Mouse (Mus musculus): ENCODE data around the gene Prl7b1. TPM values are rescaled to one million over a fixed set of nuclear protein-coding genes. Genes with fewer than 3 reads are reported as not detected.

The Prl7b1 gene
- total RNA-seq (2023), result not detected

GRCm38 (mm10) chr13:27610482-27610881 is at the start of gene Prl7b1:
TSS of gene Prl7b1 (minus strand) at chr13:27610582.

GRCm38 (mm10) chr13:27642393-27642792 is 32.0 kb upstream of the Prl7b1 start, which contains the start of gene Prl7a1:
TSS of gene Prl7a1 (minus strand) at chr13:27642493.

GRCm38 (mm10) chr13:27582071-27582470 is 28.3 kb downstream of the Prl7b1 start, which contains the start of gene Prl8a1:
TSS of gene Prl8a1 (minus strand) at chr13:27582171.

GRCm38 (mm10) chr13:27564506-27564905 is 45.9 kb downstream of the Prl7b1 start, which contains the start of gene Prl8a9:
TSS of gene Prl8a9 (minus strand) at chr13:27564606.

Other genes starting within 250 kb of the Prl7b1 start
- gene Prl2b1, start 219.7 kb downstream of the Prl7b1 start, total RNA-seq (2023), result not detected
- gene Prl8a6, start 171.9 kb downstream of the Prl7b1 start, total RNA-seq (2023), result not detected
- not detected for gene Prl8a8, start 97.4 kb downstream of the Prl7b1 start, total RNA-seq (2023)
- gene Prl8a9, start 46.0 kb downstream of the Prl7b1 start, total RNA-seq (2023), result not detected
- gene Prl8a1, start 28.4 kb downstream of the Prl7b1 start, total RNA-seq (2023), result not detected
- gene Prl7a1, start 31.9 kb upstream of the Prl7b1 start, total RNA-seq (2023), result not detected
- not detected for gene Prl7a2, start 57.5 kb upstream of the Prl7b1 start, total RNA-seq (2023)
- not detected for gene Prl7d1, start 106.2 kb upstream of the Prl7b1 start, total RNA-seq (2023)
- gene Prl7c1, start 170.2 kb upstream of the Prl7b1 start, total RNA-seq (2023), result not detected
- gene Prl2a1, start 191.1 kb upstream of the Prl7b1 start, total RNA-seq (2023), result not detected
- gene Prl2c1, start 238.8 kb upstream of the Prl7b1 start, total RNA-seq (2023), result not detected

Data from monocyte, adult 59 days (primary cell).